Mouse (Mus musculus): ENCODE results near the gene Slc8a2. TPM values are rescaled to one million over a fixed set of nuclear protein-coding genes. Genes with fewer than 3 reads are reported as not detected.

Gene Slc8a2
- polyA plus RNA-seq, 1 experiment from 2014 or later, result 0.49 TPM

- 59% methylated on average over 6 of the region's 6 CpGs for WGBS
- Histone ChIP-seq H3K4me3 (no peak overlapping the region), H3K4me1 (peaks cover 21% of the 10 kb centered on the region), H3K27me3 (no peaks in the 10 kb centered on the region), H3K27ac (no peak overlapping the region), H3K9ac (no peak overlapping the region), H3K9me3 (no peaks in the 10 kb centered on the region), H3K36me3 (peaks cover 44% of the 10 kb centered on the region), H3K4me2 (replicated peaks) (no peak overlapping the region)
- ATAC-seq (ENCODE audit: insufficient number of reproducible peaks, insufficient read depth, low FRiP score, low TSS enrichment), result no peak; the same call in 1 of the 2 replicates
Measured at GRCm38 (mm10) chr7:16103760-16104159, 25.9 kb upstream of the Slc8a2 start.

- WGBS, result 92% methylated on average over 7 of the region's 7 CpGs
- Histone ChIP-seq H3K9me3 (no peaks in the 10 kb centered on the region), H3K36me3 (peaks cover 54% of the 10 kb centered on the region), H3K27ac (no peak overlapping the region), H3K4me3 (no peak overlapping the region), H3K4me2 (replicated peaks) (no peak overlapping the region), H3K9ac (no peak overlapping the region), H3K27me3 (no peaks in the 10 kb centered on the region), H3K4me1 (peaks cover 13% of the 10 kb centered on the region)
- no peak for ATAC-seq (ENCODE audit: insufficient number of reproducible peaks, insufficient read depth, low FRiP score, low TSS enrichment)
Measured at GRCm38 (mm10) chr7:16104611-16105388, 24.8 kb upstream of the Slc8a2 start.

- no peaks in the 10 kb centered on the region for H3K27me3 ChIP-seq
- no peaks in the 10 kb centered on the region for H3K9me3 ChIP-seq
- no peak overlapping the region for H3K27ac ChIP-seq
- 89% methylated on average over 9 of the region's 9 CpGs for WGBS
- no peak overlapping the region for H3K9ac ChIP-seq
- H3K4me2 ChIP-seq (replicated peaks), result no peak overlapping the region
- ATAC-seq (ENCODE audit: insufficient number of reproducible peaks, insufficient read depth, low FRiP score, low TSS enrichment), result no peak
- H3K4me3 ChIP-seq, result no peak overlapping the region
- H3K4me1 ChIP-seq, result no peaks in the 10 kb centered on the region
- peaks cover 73% of the 10 kb centered on the region for H3K36me3 ChIP-seq
Measured at GRCm38 (mm10) chr7:16108886-16109542, 20.6 kb upstream of the Slc8a2 start.

GRCm38 (mm10) chr7:16110158-16110557 is 19.5 kb upstream of the Slc8a2 start:
- H3K4me1 ChIP-seq, result no peaks in the 10 kb centered on the region
- H3K36me3 ChIP-seq, result peaks cover 85% of the 10 kb centered on the region
- H3K4me3 ChIP-seq, result no peak overlapping the region
- no peak overlapping the region for H3K27ac ChIP-seq
- H3K9ac ChIP-seq, result no peak overlapping the region
- H3K9me3 ChIP-seq, result no peaks in the 10 kb centered on the region
- H3K4me2 ChIP-seq (replicated peaks), result no peak overlapping the region
- 94% methylated on average over 8 of the region's 8 CpGs for WGBS
- H3K27me3 ChIP-seq, result no peaks in the 10 kb centered on the region
- ATAC-seq (ENCODE audit: insufficient number of reproducible peaks, insufficient read depth, low FRiP score, low TSS enrichment), result no peak

- no peak overlapping the region for H3K9ac ChIP-seq
- WGBS, result 89% methylated on average over 7 of the region's 7 CpGs
- H3K27ac ChIP-seq, result no peak overlapping the region
- H3K4me2 ChIP-seq (replicated peaks), result no peak overlapping the region
- no peaks in the 10 kb centered on the region for H3K4me1 ChIP-seq
- H3K27me3 ChIP-seq, result no peaks in the 10 kb centered on the region
- no peak overlapping the region for H3K4me3 ChIP-seq
- H3K36me3 ChIP-seq, result peaks cover 93% of the 10 kb centered on the region
- no peaks in the 10 kb centered on the region for H3K9me3 ChIP-seq
- ATAC-seq (ENCODE audit: insufficient number of reproducible peaks, insufficient read depth, low FRiP score, low TSS enrichment), result no peak
Measured at GRCm38 (mm10) chr7:16111284-16112090, 18.1 kb upstream of the Slc8a2 start.

GRCm38 (mm10) chr7:16116418-16116817 is 13.2 kb upstream of the Slc8a2 start:
- Histone ChIP-seq H3K36me3 (peaks cover 53% of the 10 kb centered on the region), H3K4me3 (no peak overlapping the region), H3K9ac (no peak overlapping the region), H3K9me3 (no peaks in the 10 kb centered on the region), H3K4me1 (0 out of 2 replicates have a peak, but pooled peaks cover 4% of the 10 kb centered on the region), H3K4me2 (replicated peaks) (no peak overlapping the region), H3K27me3 (no peaks in the 10 kb centered on the region), H3K27ac (no peak overlapping the region)
- ATAC-seq (ENCODE audit: insufficient number of reproducible peaks, insufficient read depth, low FRiP score, low TSS enrichment), result no peak
- 91% methylated on average over 7 of the region's 7 CpGs for WGBS

- Histone ChIP-seq H3K4me1 (0 out of 2 replicates have a peak, but pooled peaks cover 4% of the 10 kb centered on the region), H3K27me3 (no peaks in the 10 kb centered on the region), H3K9ac (no peak overlapping the region), H3K27ac (no peak overlapping the region), H3K4me3 (no peak overlapping the region), H3K36me3 (peaks cover 50% of the 10 kb centered on the region), H3K4me2 (replicated peaks) (no peak overlapping the region), H3K9me3 (no peaks in the 10 kb centered on the region)
- ATAC-seq (ENCODE audit: insufficient number of reproducible peaks, insufficient read depth, low FRiP score, low TSS enrichment), result no peak
- WGBS, result 84% methylated on average over 3 of the region's 3 CpGs
Measured at GRCm38 (mm10) chr7:16117100-16117499, 12.5 kb upstream of the Slc8a2 start.

- H3K36me3 ChIP-seq, result peaks cover 29% of the 10 kb centered on the region
- WGBS, result 2% methylated on average over 33 of the region's 33 CpGs
Measured at GRCm38 (mm10) chr7:16119569-16120261, 9.9 kb upstream of the Slc8a2 start, which contains the start of gene Kptn. Gene Kptn, plus strand, starts transcription at chr7:16119895.

GRCm38 (mm10) chr7:16120262-16120600 is 9.4 kb upstream of the Slc8a2 start:
- Histone ChIP-seq H3K27me3 (no peaks in the 10 kb centered on the region), H3K4me1 (0 out of 2 replicates have a peak, but pooled peaks cover 4% of the 10 kb centered on the region), H3K4me2 (replicated peaks) (peak overlapping the region; percentile 53), H3K9me3 (no peaks in the 10 kb centered on the region), H3K9ac (peak overlapping the region; percentile 62; the same call in 1 of the 2 replicates), H3K27ac (no peak overlapping the region), H3K36me3 (peaks cover 29% of the 10 kb centered on the region), H3K4me3 (peak overlapping the region; percentile 64)
- ATAC-seq (ENCODE audit: insufficient number of reproducible peaks, insufficient read depth, low FRiP score, low TSS enrichment), result 0 out of 2 replicates have a peak, but pooled peaks have one; percentile 5
- 53% methylated on average over 9 of the region's 9 CpGs for WGBS

More at GRCm38 (mm10) chr7:16119569-16120261, 9.9 kb upstream of the Slc8a2 start, which contains the start of gene Kptn:
- no peaks in the 10 kb centered on the region for H3K9me3 ChIP-seq
- peak within 1 kb of the TSS; percentile 62 for H3K9ac ChIP-seq
- H3K27ac ChIP-seq, result peak within 1 kb of the TSS; percentile 69
- peak; percentile 78 for ATAC-seq (ENCODE audit: insufficient number of reproducible peaks, insufficient read depth, low FRiP score, low TSS enrichment)
- H3K27me3 ChIP-seq, result no peaks in the 10 kb centered on the region
- peak within 1 kb of the TSS; percentile 64 for H3K4me3 ChIP-seq
- H3K4me1 ChIP-seq, result 0 out of 2 replicates have a peak, but pooled peaks cover 4% of the 10 kb centered on the region
- peak within 1 kb of the TSS; percentile 53 for H3K4me2 ChIP-seq (replicated peaks)

- WGBS, result 78% methylated on average over 9 of the region's 9 CpGs
Measured at GRCm38 (mm10) chr7:16125829-16126228, 3.8 kb upstream of the Slc8a2 start.

GRCm38 (mm10) chr7:16128344-16128743 is 1.3 kb upstream of the Slc8a2 start:
- ATAC-seq (ENCODE audit: insufficient number of reproducible peaks, insufficient read depth, low FRiP score, low TSS enrichment), result no peak
- H3K4me2 ChIP-seq (replicated peaks), result no peak overlapping the region
- H3K36me3 ChIP-seq, result peaks cover 29% of the 10 kb centered on the region
- no peaks in the 10 kb centered on the region for H3K27me3 ChIP-seq
- H3K9me3 ChIP-seq, result no peaks in the 10 kb centered on the region
- WGBS, result 88% methylated on average over 6 of the region's 6 CpGs
- H3K4me3 ChIP-seq, result no peak overlapping the region
- H3K9ac ChIP-seq, result no peak overlapping the region
- H3K27ac ChIP-seq, result no peak overlapping the region
- H3K4me1 ChIP-seq, result peaks cover 33% of the 10 kb centered on the region

More at GRCm38 (mm10) chr7:16125829-16126228, 3.8 kb upstream of the Slc8a2 start:
- Histone ChIP-seq H3K9ac (no peak overlapping the region), H3K9me3 (no peaks in the 10 kb centered on the region), H3K4me3 (no peak overlapping the region), H3K27me3 (no peaks in the 10 kb centered on the region), H3K36me3 (peaks cover 29% of the 10 kb centered on the region), H3K27ac (no peak overlapping the region), H3K4me2 (replicated peaks) (no peak overlapping the region), H3K4me1 (peaks cover 14% of the 10 kb centered on the region)
- ATAC-seq (ENCODE audit: insufficient number of reproducible peaks, insufficient read depth, low FRiP score, low TSS enrichment), result no peak

Data from embryonic facial prominence, embryonic 12.5 days (tissue).